Mouse (Mus musculus) inflammation-experienced regulatory T-cells, adult 16 weeks (primary cell): ENCODE measurements around the gene Hspb7. TPM values are rescaled to one million over a fixed set of nuclear protein-coding genes. Genes with fewer than 3 reads are reported as not detected.

Source experiments
- polyA plus RNA-seq: library from polyadenylated mRNA; unstranded; fragments of 100-300 nt; shearing (Covaris generic); gene quantifications from one replicate; pipeline ENCODE4 v1.2.1, GENCODE M21; 2017

Gene Hspb7
- not detected for polyA plus RNA-seq

GRCm38 (mm10) chr4:141420192-141420829 lies at the start of gene Hspb7:
Hspb7 (plus strand) TSS chr4:141420779.

GRCm38 (mm10) chr4:141398545-141398944 lies 22.0 kb upstream of the Hspb7 start, which contains the start of gene Clcnka:
Clcnka (minus strand) TSS chr4:141398724.

GRCm38 (mm10) chr4:141415924-141416323 lies 4.7 kb upstream of the Hspb7 start, which contains the start of gene Clcnkb:
Clcnkb (minus strand) TSS chr4:141416014.

GRCm38 (mm10) chr4:141435974-141436373 lies 15.4 kb downstream of the Hspb7 start, which contains the start of gene Srarp:
Srarp (minus strand) TSS chr4:141436105.

GRCm38 (mm10) chr4:141444451-141445327 lies 24.1 kb downstream of the Hspb7 start, which contains the start of gene Zbtb17:
Zbtb17 (plus strand) TSS chr4:141444654.

Other genes starting within 250 kb of the Hspb7 start
- gene Rsg1, start 206.8 kb upstream of the Hspb7 start, polyA plus RNA-seq: 4.7 TPM
- not detected for gene Arhgef19, start 181.3 kb upstream of the Hspb7 start, polyA plus RNA-seq
- gene Epha2, start 119.5 kb upstream of the Hspb7 start, polyA plus RNA-seq: not detected
- not detected for gene Fam131c, start 52.6 kb upstream of the Hspb7 start, polyA plus RNA-seq
- not detected for gene Clcnka, start 22.1 kb upstream of the Hspb7 start, polyA plus RNA-seq
- gene Clcnkb, start 4.8 kb upstream of the Hspb7 start, polyA plus RNA-seq: not detected
- not detected for gene Srarp, start 15.3 kb downstream of the Hspb7 start, polyA plus RNA-seq
- 45.6 TPM for gene Zbtb17, start 23.9 kb downstream of the Hspb7 start, polyA plus RNA-seq
- 7.7 TPM for gene Spen, start 117.8 kb downstream of the Hspb7 start, polyA plus RNA-seq
- 0.29 TPM for gene Fblim1, start 185.3 kb downstream of the Hspb7 start, polyA plus RNA-seq
- gene Tmem82, start 197.9 kb downstream of the Hspb7 start, polyA plus RNA-seq: 0.57 TPM
- gene Slc25a34, start 203.0 kb downstream of the Hspb7 start, polyA plus RNA-seq: not detected
- gene Plekhm2, start 244.1 kb downstream of the Hspb7 start, polyA plus RNA-seq: 3.9 TPM